In genomic region chr17:45964031-45964430, GRCm38 (mm10) we compare ENCODE assay signal across 16 mouse cellular contexts.
DNase-seq lines count a peak whose midpoint lies in the region; ATAC-seq and TF ChIP-seq lines count a peak whose summit lies in the region.
"Had no signal": no experiment of that assay in that cellular context is flagged by ENCODE, and none has a peak within 500 bp of the region (broad histone marks: within the 10 kb centered on the region; RNA-seq: fewer than 3 reads in every experiment).

No protein-coding gene starts in this region.

- no peak overlapping the region for H3K4me2 ChIP-seq in lung, embryonic 14.5 days
- no peak overlapping the region for H3K4me2 ChIP-seq in intestine, embryonic 16.5 days (ENCODE audit: low read depth, low read length)
- H3K4me2 ChIP-seq in stomach, embryonic 15.5 days: no peak overlapping the region
- H3K4me2 ChIP-seq in neural tube, embryonic 15.5 days: no peak overlapping the region
- H3K4me2 ChIP-seq: embryonic facial prominence, embryonic 12.5 days had no signal

- no peaks in the 10 kb centered on the region for H3K36me3 ChIP-seq in lung, embryonic 14.5 days (ENCODE audit: insufficient read depth)
- H3K36me3 ChIP-seq in intestine, embryonic 16.5 days (ENCODE audit: control insufficient read depth, insufficient read depth, low read length): no peaks in the 10 kb centered on the region
- no peaks in the 10 kb centered on the region for H3K36me3 ChIP-seq in stomach, embryonic 15.5 days
- no peaks in the 10 kb centered on the region for H3K36me3 ChIP-seq in neural tube, embryonic 15.5 days
- H3K36me3 ChIP-seq: embryonic facial prominence, embryonic 12.5 days had no signal

- no peak overlapping the region for H3K9ac ChIP-seq in lung, embryonic 14.5 days
- H3K9ac ChIP-seq in intestine, embryonic 16.5 days (ENCODE audit: low read depth, low read length): no peak overlapping the region
- no peak overlapping the region for H3K9ac ChIP-seq in stomach, embryonic 15.5 days
- H3K9ac ChIP-seq in neural tube, embryonic 15.5 days (replicated peaks): no peak overlapping the region
- H3K9ac ChIP-seq: embryonic facial prominence, embryonic 12.5 days; forebrain, postnatal 0 days had no signal

- ATAC-seq in lung, embryonic 14.5 days (ENCODE audit: insufficient read depth): peak; percentile 59; the same call in 1 of the 2 replicates
- ATAC-seq in intestine, embryonic 16.5 days: peak; percentile 90
- ATAC-seq in stomach, embryonic 15.5 days (ENCODE audit: insufficient read depth, low FRiP score, low read depth): peak; percentile 73
- ATAC-seq in neural tube, embryonic 15.5 days (ENCODE audit: low FRiP score): no peak
- ATAC-seq: forebrain, postnatal 0 days had no signal

- H3K9me3 ChIP-seq in lung, embryonic 14.5 days (ENCODE audit: low read depth, low read length): no peaks in the 10 kb centered on the region
- H3K9me3 ChIP-seq in intestine, embryonic 16.5 days (ENCODE audit: control insufficient read depth, low read length): no peaks in the 10 kb centered on the region
- H3K9me3 ChIP-seq in stomach, embryonic 15.5 days: no peaks in the 10 kb centered on the region
- no peaks in the 10 kb centered on the region for H3K9me3 ChIP-seq in neural tube, embryonic 15.5 days (replicated peaks)
- H3K9me3 ChIP-seq: embryonic facial prominence, embryonic 12.5 days; megakaryocyte, embryonic 14.5 days had no signal

- H3K4me1 ChIP-seq in lung, embryonic 14.5 days (ENCODE audit: insufficient read depth): 0 out of 2 replicates have a peak, but pooled peaks cover 7% of the 10 kb centered on the region
- peaks cover 20% of the 10 kb centered on the region; the same call in 1 of the 2 replicates for H3K4me1 ChIP-seq in intestine, embryonic 16.5 days (ENCODE audit: control insufficient read depth, insufficient read depth, low read length)
- H3K4me1 ChIP-seq in stomach, embryonic 15.5 days: peaks cover 23% of the 10 kb centered on the region
- no peaks in the 10 kb centered on the region for H3K4me1 ChIP-seq in neural tube, embryonic 15.5 days

- H3K4me3 ChIP-seq in lung, embryonic 14.5 days (ENCODE audit: low read depth, low read length): no peak overlapping the region
- H3K4me3 ChIP-seq in intestine, embryonic 16.5 days (ENCODE audit: low read length): no peak overlapping the region
- no peak overlapping the region for H3K4me3 ChIP-seq in stomach, embryonic 15.5 days (replicated peaks)
- H3K4me3 ChIP-seq in neural tube, embryonic 15.5 days (replicated peaks): no peak overlapping the region
- H3K4me3 ChIP-seq: embryonic facial prominence, embryonic 12.5 days; megakaryocyte, embryonic 14.5 days had no signal

- TF ChIP-seq CTCF in lung, embryonic 14.5 days (IDR thresholded peaks at IDR 0.05; ENCODE audit: low read depth): no peak

- no peak overlapping the region for H3K27ac ChIP-seq in lung, embryonic 14.5 days (ENCODE audit: low read depth)
- H3K27ac ChIP-seq in intestine, embryonic 16.5 days (ENCODE audit: low read length): 0 out of 2 replicates have a peak overlapping the region, but pooled peaks have one; percentile 25
- H3K27ac ChIP-seq in stomach, embryonic 15.5 days: peak overlapping the region; percentile 63; the same call in 1 of the 2 replicates
- no peak overlapping the region for H3K27ac ChIP-seq in neural tube, embryonic 15.5 days (replicated peaks)

- peak; percentile 57 for DNase-seq in lung, embryonic 14.5 days
- DNase-seq in lung, adult 18-20 months: no peak
- peak; percentile 65 to 86 for DNase-seq in kidney, postnatal 25 days
- DNase-seq in right cerebral cortex, postnatal 36 days (ENCODE audit: low spot score in 2 of 2): no peak
- DNase-seq in cerebellum, adult 18-20 months: no peak
- DNase-seq: adrenal gland, postnatal 25 days; cerebellum, adult 11-12 months; forebrain, postnatal 0 days; heart, postnatal 14 days; right cerebral cortex, postnatal 14 days; thymus, adult 18-20 months had no signal

- H3K27me3 ChIP-seq in lung, embryonic 14.5 days (ENCODE audit: insufficient read depth, low read length): no peaks in the 10 kb centered on the region
- no peaks in the 10 kb centered on the region for H3K27me3 ChIP-seq in intestine, embryonic 16.5 days (replicated peaks; ENCODE audit: control insufficient read depth, insufficient read depth, low read length)
- H3K27me3 ChIP-seq in stomach, embryonic 15.5 days (replicated peaks): no peaks in the 10 kb centered on the region
- H3K27me3 ChIP-seq in neural tube, embryonic 15.5 days (replicated peaks): no peaks in the 10 kb centered on the region
- H3K27me3 ChIP-seq: embryonic facial prominence, embryonic 12.5 days had no signal

Comparison
In these comparisons a context has a peak if more than half of its experiments do, and no peak if none do; other contexts are left out.
1. DNase-seq: peak in lung, embryonic 14.5 days (single experiment) and kidney, postnatal 25 days (2 of 2); none in lung, adult 18-20 months (0 of 2), right cerebral cortex, postnatal 36 days (0 of 2) and cerebellum, adult 18-20 months (0 of 2).
2. H3K27ac ChIP-seq: peak in intestine, embryonic 16.5 days (single experiment) and stomach, embryonic 15.5 days (single experiment); none in lung, embryonic 14.5 days (single experiment) and neural tube, embryonic 15.5 days (single experiment).